Mouse (Mus musculus) layer of hippocampus, adult 9-11 months (tissue): ENCODE data around the gene Lst1.

Experiments used
- DNase-seq: peaks from one replicate; pipeline ENCODE4 v3.0.0; 2022

Lst1 gene

DNA sequence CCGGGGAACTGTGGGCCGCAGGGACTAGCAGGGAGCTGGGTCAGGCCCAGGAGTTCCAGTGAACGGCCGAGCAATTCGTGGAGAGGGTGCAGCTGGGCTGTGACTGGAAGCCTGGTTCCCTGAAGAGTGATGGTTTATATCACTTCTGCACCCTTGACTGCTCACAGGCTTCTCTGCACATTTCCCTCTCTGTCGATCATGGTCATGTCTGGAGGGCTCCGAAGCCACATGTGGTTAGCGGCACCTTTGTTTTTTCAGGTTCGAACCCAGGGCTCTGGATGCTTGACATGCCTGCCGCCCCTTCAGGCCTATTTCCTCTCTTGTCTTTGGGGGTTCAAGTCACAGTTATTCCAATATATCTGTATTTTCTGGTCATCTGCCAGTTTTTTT is 17.1 kb upstream of the Lst1 start:
- DNase-seq = no peak

DNA sequence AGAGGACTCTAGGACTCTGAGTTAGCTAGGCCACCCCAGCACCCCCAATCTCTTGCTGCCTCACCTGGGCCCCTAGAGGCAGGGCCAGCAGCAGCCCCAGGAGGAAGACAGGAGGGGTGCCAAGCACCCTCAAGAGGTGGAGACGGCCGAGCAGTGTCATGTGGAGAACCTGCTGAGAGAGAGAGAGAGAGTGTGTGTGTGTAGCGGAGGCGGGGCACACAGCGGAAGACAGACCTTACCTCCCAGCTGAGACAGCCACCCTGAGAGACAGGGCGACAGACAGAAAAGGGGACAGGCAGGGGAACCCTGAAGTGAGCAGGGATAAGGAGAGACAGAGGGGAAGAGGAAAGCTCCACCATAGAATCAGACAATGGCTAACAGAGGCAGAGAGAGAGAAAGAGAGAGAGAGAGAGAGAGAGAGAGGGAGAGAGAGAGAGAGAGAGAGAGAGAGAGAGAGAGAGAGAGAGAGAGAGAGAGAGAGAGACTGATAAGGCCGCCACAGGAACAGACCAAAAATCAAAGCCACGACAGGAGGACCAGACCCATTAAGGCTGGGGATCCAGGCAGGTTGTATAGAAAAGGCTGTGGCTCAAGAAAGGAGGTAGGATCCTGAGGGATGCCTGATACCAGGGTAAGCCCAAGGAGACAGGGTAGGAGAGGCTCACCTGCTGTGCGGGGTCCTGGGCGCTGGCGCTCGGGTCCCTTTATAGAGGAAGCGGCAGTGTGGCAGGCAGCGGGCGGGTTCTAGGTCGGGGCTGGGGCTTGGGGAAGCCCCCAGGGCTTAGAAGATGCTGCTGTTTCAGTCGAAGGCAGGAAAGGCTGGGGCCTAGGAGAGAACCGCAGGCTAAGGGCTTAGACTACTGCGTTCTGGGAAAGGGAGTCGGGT is 16.5 kb upstream of the Lst1 start, which contains the start of gene Lta:
Gene Lta (minus strand): TSS at position 858 of the 886 bp plus-strand sequence.
- DNase-seq = no peak

DNA sequence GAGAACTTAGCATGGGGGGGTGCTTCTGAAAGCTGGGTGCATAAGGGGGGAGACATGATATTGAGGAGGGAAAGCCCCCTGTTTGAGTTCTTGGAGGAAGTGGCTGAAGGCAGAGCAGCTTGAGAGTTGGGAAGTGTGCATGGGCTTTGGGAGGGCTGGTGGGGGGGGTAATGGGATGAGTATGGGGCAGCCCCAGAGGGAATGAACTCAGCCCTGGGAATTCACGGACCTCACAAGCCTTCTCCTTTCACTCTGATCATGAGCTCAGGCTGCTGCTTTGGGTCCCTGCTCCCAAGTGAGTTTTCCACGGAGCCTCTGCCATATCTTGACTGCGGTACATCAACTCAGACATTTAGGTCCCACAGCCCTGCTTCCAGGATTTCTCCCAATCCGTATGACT is 14.2 kb upstream of the Lst1 start:
- no peak for DNase-seq

DNA sequence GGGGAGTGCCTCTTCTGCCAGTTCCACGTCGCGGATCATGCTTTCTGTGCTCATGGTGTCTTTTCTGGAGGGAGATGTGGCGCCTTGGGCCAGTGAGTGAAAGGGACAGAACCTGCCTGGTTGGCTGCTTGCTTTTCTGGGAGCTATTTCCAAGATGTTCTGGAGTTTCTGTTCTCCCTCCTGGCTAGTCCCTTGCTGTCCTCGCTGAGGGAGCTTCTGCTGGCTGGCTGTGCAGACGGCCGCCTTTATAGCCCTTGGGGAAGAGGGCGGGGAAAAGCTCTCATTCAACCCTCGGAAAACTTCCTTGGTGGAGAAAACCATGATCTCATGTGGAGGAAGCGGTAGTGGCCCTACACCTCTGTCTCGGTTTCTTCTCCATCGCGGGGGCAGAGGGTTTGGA is 13.5 kb upstream of the Lst1 start, which contains the start of gene Tnf:
Gene Tnf (minus strand): TSS at position 221 of the 400 bp plus-strand sequence.
- DNase-seq = no peak

DNA sequence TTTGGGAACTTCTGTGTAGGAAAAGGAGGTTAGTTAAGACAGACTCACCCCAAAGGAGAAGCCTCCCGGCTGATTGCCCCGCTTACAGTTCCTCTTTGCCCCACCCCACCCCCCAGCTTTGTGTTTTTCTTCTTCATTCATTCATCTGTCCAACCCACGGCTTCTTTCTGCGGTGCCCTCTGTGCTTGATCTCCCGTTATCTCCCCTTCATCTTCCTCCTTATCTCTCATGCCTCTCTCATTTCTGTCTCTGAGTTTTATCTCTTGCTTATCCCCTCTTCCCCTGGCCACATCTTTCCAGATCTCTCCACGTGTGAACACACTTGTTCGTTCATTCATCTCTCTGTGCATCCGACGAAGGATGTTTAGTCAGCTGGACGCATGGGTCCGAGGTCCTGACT is 12.9 kb upstream of the Lst1 start:
- no peak for DNase-seq

DNA sequence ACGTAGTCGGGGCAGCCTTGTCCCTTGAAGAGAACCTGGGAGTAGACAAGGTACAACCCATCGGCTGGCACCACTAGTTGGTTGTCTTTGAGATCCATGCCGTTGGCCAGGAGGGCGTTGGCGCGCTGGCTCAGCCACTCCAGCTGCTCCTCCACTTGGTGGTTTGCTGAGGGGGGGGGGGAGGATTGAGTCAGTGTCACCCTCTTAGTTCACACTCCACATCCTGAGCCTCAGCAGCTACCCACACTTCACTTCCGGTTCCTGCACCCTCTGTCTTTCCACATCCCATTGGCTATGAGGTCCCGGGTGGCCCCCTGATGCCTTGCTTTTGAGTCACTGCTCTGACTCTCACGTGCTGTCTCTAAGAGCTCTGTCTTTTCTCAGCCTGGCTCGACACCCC is 12.2 kb upstream of the Lst1 start:
- peak; percentile 34 for DNase-seq

DNA sequence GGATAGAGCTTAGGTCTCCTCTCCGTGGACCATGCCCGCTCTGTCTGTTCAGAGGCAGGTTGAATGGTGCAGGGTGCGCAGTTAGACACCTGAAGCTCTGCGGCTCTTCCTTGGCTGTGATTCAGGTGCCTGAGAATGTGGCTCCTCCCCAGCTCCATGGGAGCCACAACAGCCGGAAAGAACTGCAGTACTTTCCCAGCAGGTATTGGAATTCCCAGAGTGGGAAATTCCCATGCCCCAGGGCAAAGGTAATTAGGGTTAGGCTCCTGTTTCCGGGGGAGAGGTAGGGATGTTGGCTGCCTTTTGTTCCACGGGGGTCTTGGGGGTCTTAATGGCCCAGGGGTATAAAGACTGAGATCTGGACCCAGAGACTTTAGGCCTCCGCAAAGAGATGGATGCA is 10.7 kb upstream of the Lst1 start:
- DNase-seq = no peak

DNA sequence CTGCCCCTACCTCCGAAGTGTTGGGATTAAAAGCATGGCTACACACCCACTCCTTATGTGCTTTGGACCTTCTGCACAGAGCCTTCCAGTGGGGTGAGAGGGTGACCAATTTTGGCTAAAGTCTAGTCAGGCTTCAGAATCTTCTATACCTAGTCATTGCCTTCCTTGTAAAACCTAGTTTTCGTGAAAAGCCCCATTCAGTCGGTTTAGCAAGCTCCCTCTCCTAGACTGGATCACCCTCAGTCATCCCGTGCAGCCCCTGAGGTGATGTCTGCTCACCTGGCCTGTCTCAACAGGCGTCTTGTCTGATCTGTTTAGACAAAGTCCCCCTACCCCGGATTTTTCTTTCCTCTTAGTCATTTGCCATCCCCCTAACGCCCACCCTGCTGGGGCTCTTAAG is 9.8 kb upstream of the Lst1 start:
- no peak for DNase-seq

DNA sequence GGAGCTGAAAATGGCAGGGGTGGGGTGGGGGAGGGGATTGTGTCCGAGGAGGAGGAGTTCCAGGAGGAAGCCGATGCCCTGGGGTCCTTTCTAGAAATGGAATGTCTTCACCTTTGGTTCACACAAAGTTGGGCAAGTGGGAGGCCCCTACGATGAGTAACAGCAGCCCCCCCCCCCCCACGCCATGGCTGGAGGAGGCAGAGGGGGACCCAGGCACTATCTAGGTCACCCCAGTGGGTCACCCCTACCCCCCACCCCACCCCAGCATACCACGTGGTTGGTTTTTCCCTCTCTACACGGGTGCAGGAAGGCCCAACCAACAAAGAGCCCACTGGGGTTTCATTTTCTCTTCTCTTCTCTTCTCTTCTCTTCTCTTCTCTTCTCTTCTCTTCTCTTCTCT is 8.9 kb upstream of the Lst1 start:
- DNase-seq = no peak

DNA sequence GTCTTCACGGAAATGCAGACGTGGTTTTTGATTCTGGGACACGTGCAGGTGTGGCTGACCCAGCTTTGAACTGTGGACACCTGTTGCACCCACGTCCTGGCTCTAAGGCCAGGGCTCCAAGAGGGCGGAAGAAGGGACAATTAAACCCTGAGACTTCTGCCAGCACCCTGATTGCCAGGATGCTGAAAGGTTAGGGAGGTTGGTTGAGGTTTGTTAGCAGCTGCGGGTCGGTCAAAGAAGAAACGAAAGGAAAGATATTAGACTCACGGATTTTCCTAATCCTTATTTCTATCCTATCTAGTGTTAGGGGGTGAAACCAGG is 8.0 kb upstream of the Lst1 start:
- DNase-seq = no peak

DNA sequence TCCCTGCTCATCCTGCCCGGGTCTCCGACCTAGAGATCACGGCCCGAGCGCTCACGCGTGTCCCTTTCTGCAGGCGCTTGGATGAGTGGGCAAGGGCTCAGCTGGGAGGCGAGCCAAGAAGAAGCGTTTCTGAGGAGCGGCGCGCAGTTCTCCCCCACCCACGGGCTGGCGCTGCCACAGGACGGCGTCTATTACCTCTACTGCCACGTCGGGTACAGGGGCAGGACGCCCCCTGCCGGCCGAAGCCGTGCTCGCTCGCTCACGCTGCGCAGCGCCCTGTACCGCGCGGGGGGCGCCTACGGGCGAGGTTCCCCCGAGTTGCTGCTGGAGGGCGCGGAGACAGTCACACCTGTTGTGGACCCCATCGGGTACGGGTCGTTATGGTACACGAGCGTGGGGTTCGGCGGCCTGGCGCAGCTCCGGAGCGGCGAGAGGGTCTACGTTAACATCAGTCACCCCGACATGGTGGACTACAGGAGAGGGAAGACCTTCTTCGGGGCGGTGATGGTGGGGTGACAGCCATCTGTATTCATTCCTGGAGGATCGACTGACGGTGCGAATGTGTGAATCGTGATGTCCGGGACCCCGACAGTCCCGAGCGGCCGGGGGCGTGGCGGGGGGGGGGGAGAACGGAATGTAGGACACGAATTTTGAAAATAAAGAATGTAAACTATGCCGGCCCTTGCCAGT is 7.5 kb upstream of the Lst1 start:
- peak; percentile 72 for DNase-seq

DNA sequence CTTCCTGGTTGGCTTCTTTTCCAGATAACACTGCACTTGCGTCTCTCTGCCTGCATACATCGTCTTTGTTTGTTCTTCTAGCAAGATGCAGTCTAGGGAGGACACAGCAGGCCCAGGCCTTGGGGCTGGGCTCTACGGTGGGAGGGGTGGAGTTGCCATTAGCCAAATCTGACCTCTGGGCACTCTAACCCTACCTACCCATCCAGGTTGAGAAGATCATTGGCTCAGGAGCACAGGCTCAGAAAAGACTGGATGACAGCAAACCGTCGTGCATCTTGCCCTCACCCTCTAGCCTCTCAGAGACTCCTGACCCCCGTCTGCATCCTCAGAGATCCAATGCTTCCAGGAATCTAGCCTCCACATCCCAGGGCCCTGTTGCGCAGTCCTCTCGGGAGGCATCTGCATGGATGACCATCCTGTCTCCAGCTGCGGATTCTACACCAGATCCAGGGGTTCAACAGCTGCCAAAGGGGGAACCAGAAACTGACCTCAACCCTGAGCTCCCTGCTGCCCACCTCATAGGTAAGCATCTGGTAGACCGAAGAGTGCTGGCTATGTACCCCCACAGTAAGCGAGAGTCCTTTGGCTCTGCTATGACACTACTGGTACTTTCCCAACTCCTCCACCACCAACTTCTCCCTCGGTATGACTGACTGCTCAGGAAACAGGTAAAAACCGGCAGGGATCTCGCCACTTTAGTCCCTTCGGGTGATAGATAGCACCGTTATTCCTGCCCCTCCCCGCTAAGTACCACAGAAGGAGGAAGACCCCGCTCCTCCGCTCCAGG is 6.8 kb upstream of the Lst1 start:
- no peak for DNase-seq

DNA sequence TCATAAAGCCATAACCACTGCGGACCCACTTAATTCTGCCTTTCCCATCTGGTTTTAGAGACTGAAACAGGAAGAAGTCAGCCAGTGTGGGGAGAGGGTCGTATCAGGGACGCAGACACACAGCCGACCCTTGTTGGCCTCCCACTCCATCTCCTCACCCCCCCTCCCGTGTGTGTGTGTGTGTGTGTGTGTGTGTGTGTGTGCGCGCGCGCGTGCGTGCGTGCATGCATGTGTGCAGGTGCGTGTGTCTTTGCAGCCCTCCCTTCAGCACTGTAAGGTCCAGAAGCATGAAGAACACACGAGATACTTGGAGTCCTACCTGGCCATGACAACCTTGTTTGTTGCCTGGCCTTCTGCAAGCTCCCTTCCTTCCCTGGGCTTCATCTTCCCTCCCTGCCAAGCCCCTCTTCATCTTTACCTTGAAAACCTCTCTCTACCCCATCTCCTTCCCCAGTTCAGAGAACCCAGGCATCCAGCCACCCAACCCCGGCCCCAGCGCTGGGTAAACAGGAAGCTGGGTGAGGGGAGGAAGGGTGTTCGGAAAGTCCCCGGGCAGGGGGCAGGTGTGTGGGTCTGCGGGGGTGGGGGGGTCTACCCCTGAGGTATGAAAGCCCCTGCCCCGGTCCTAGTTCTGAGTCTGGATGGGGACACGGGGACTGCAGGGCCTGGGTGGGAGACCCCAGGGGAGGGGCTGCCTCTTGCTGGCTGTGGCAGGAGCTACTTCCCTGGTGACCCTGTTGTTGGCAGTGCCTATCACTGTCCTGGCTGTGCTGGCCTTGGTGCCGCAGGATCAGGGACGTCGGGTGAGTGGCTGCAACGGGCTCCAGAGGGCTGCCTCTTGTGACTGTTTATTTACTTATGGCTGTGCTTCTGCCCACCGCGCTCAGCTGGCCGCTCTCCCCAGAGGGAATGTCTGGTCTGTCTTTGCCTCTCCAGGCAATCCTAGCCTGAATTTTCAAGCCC is 5.9 kb upstream of the Lst1 start, which contains the start of gene Ltb:
Gene Ltb (plus strand): TSS at position 559 of the 963 bp plus-strand sequence.
- DNase-seq = no peak

DNA sequence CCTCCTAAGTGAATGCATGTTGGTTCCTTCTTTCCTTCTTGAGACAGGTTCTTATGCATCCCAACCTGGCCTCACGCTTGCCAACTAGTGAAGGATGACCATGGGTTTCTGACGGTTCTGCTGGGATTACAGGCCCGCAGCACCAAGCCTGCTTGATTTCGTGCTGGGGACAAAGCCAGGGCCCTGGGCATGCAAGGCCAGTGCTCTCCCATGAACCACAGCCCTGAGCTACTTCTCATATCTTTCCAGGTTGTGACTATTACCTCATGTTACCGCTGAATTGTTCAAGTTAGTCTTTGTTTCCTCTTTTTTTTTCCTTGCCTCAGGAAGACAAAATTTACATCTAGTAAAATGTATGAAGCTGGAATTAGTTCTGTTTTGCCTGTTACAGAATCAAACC is 4.7 kb upstream of the Lst1 start:
- DNase-seq = no peak

DNA sequence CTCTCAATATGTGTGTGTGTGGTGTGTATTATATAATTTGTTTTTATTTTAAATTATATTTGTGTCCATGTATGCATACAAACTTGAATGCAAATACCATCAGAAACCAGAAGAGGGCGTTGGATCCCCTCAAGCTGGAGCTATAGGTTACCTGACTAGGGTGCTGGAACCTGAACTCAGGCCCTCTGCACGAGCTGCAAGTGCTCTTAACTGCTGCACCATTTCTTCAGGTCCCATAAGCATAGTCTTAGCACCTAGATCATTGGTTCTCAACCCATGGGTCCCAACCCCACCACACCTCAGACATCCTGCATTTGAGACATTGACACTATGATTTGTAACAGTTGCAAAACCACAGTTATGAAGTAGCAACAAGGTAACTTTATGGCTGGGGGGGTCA is 3.5 kb upstream of the Lst1 start:
- DNase-seq = no peak

DNA sequence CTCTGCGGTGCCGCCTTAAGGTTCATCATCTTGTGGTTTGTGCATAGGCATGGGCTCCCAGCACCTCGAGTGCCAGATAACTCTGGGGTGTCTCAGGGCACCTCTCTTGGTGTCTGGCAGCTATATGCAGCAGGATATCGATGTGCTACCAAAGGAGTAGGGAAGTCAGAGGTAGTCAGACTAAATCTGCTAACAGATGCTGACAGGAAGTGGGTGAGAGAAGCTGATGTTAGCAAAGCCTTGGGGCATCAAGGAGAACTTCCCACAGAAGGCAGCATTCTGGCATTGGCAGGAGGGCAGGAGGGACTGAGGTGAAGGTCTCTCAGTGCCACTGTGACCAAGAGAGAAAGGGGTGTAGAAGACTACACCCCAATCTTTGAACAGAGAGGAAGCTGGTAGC is 1.9 kb upstream of the Lst1 start:
- no peak for DNase-seq

DNA sequence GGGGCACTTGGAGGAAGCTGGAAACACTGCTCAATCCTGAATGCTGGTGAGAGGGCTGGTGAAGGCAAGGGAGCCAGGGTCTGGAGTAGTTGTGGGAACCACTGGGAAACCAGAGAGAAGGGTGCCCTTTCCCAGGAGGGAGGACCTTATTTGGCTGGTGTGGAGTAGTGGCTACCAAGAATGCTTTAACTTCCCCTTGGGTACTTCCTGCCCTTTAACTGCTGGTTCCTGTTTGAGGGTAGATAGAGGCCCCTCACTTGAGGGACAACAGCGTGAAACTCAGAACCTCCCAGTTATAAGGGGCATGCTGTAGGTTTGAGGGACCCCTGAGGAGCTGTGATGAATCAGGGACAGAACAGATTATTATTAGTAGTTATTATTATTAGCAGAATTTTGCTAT is 947 bp upstream of the Lst1 start:
- no peak for DNase-seq

DNA sequence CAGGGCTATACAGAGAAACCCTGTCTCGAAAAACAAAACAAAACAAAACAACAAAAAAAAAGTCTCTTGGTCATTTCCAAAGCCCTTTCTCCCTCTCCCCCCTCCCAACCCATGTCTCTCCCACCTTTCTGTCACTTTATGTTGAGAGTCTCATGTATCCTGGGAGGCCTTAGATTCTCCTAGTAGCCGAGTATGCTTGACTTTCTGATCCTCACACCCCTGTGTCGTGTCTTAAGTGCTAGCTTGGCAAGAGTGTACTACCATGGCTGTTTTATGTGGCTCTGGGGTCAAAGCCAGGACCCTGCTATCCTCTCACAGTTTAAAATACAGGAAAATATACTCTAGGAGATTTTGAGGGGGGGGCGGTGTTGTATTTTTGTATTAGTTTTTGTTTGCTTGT is 894 bp downstream of the Lst1 start:
- DNase-seq = no peak

DNA sequence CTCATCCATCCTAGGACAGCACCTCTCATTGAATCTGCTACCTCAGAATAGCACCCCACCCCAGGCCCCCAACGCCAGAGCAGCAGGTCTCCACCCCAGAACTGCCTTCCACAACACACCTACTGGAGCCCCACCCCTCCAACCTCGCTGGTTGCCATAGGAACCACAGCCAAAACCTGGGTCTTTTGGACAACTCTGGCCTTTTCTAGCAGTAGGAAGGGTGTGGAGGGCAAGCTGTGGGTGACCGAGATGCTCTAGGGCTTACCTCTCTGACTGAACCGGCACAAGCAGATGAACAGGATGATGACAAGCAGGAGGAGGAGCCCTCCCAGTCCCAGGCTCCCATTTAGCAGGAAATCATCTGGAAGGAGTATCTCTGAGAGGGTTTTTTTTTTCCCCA is 1.6 kb downstream of the Lst1 start:
- no peak for DNase-seq

DNA sequence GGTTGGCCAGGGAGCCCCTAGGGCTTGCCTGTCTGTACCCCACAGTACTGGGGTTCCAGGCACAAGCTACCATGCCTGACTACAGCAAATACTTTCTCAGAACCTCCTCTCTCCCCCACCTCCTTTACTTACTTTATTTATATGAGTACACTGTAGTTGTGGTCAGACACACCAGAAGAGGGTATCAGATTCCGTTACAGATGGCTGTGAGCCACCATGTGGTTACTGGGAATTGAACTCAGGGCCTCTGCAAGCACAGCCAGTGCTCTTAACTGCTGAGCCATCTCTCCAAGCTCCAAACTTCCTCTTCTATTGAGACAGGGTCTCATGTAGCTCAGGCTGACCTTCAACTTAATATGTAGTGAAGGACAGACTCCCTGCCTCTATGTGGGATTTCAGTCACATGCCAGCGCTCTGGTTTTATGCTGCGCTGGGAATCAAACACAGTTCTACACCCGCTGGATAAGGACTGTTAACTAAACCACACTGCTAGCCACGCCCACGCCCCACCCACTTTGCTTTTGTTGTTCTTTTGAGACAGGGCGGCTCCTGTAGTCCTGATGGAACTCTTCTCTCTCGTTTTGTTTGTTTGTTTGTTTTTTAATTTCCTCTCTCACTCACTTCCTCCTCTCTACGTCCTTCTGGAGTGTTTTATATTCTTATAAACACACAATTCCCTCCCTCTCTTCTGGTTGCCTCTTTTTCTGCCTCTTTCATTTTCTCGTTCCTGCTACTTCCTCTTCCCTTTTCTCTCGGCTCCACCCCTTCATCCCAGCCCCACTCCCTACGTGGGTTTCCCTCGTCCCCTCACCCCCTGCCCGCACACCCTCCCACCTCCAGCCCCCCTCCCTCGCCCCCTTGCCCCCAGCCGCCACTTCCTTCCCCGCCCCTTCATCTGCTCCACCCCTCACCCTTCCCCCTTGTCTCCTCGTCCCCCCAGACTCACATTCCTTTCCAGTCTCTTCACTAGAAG is 2.3 kb downstream of the Lst1 start:
- peak; percentile 67 for DNase-seq

DNA sequence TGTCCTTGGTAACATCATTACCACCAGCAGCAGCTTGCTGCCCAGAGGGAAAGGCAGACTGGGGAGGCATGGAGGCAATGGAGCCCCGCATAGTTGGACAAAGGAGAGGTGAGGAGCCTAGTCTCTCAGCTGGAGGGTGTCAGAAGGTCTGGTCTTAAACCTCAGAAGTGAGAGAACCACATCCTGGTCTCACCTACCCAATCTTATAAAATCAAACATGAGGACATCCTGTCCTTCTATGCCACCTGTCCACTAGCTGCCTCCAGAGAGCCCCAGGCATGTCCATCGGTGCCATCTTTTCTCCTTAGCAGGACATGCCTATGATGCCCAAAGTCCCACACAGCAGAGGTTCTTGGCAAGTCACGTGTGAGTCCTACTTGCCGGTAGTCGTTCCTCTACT is 8.1 kb downstream of the Lst1 start:
- no peak for DNase-seq
